Mouse (Mus musculus): ENCODE results near the gene Sh3gl3. TPM values are rescaled to one million over a fixed set of nuclear protein-coding genes. Genes with fewer than 3 reads are reported as not detected.

The Sh3gl3 gene
- polyA plus RNA-seq, 1 experiment: 0.13 TPM

GRCm38 (mm10) chr7:82274975-82275374 lies 101.3 kb downstream of the Sh3gl3 start:
- Histone ChIP-seq H3K4me1 (replicated peaks; ENCODE audit: control insufficient read depth, insufficient read depth, low read length) (no peaks in the 10 kb centered on the region), H3K27ac (ENCODE audit: control insufficient read depth, insufficient read depth, low read length) (no peak overlapping the region), H3K27me3 (ENCODE audit: control insufficient read depth, insufficient read depth, low read length) (no peaks in the 10 kb centered on the region), H3K36me3 (ENCODE audit: control insufficient read depth, insufficient read depth, low read length) (no peaks in the 10 kb centered on the region), H3K4me3 (ENCODE audit: control insufficient read depth, insufficient read depth, low read length) (no peak overlapping the region)
- no peak for DNase-seq
- TF ChIP-seq CTCF (IDR thresholded peaks at IDR 0.05; ENCODE audit: borderline replicate concordance, control insufficient read depth, extremely low read depth, insufficient read depth, low read length, poor library complexity): no peak
- no peak for TF ChIP-seq POLR2A (IDR thresholded peaks at IDR 0.05; ENCODE audit: control insufficient read depth, extremely low read depth, insufficient read depth, low read length, poor library complexity)
- WGBS: 92% methylated on average over 5 of the region's 5 CpGs

- TF ChIP-seq CTCF (IDR thresholded peaks at IDR 0.05; ENCODE audit: borderline replicate concordance, control insufficient read depth, extremely low read depth, insufficient read depth, low read length, poor library complexity): no peak
These were observed 102.0 kb downstream of the Sh3gl3 start for GRCm38 (mm10) chr7:82275529-82276204.

DNA sequence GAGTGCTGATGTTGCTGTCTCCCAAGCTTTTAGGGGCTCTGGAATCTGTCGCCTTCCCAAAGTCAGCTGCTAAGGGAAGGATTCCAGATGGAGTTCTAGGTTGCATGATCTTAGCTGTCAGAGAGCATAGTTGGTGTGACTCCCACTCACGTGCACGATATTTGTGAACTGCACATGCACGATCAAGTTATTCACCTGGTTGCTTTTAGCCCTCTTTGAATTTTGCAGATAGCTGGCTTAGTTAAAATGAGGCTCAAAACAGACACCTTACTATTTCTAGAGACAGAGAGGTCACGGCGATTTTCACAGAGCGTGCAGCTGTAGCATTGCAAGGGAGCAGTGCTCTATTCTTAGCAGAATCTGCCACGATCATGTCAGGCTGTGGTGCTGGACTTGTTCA lies 108.4 kb downstream of the Sh3gl3 start:
- no peaks in the 10 kb centered on the region for H3K27me3 ChIP-seq (ENCODE audit: control insufficient read depth, insufficient read depth, low read length)
- 94% methylated on average over 8 of the region's 8 CpGs for WGBS
- no peak for DNase-seq
- no peaks in the 10 kb centered on the region for H3K36me3 ChIP-seq (ENCODE audit: control insufficient read depth, insufficient read depth, low read length)
- TF ChIP-seq CTCF (IDR thresholded peaks at IDR 0.05; ENCODE audit: borderline replicate concordance, control insufficient read depth, extremely low read depth, insufficient read depth, low read length, poor library complexity) (no peak), POLR2A (IDR thresholded peaks at IDR 0.05; ENCODE audit: control insufficient read depth, extremely low read depth, insufficient read depth, low read length, poor library complexity) (no peak)
- H3K4me1 ChIP-seq (replicated peaks; ENCODE audit: control insufficient read depth, insufficient read depth, low read length): no peaks in the 10 kb centered on the region
- H3K4me3 ChIP-seq (ENCODE audit: control insufficient read depth, insufficient read depth, low read length): no peak overlapping the region
- no peak overlapping the region for H3K27ac ChIP-seq (ENCODE audit: control insufficient read depth, insufficient read depth, low read length)

More at GRCm38 (mm10) chr7:82275529-82276204, 102.0 kb downstream of the Sh3gl3 start:
- WGBS: 88% methylated on average over 18 of the region's 18 CpGs
- Histone ChIP-seq H3K27ac (ENCODE audit: control insufficient read depth, insufficient read depth, low read length) (no peak overlapping the region), H3K27me3 (ENCODE audit: control insufficient read depth, insufficient read depth, low read length) (no peaks in the 10 kb centered on the region), H3K4me1 (replicated peaks; ENCODE audit: control insufficient read depth, insufficient read depth, low read length) (no peaks in the 10 kb centered on the region), H3K4me3 (ENCODE audit: control insufficient read depth, insufficient read depth, low read length) (no peak overlapping the region), H3K36me3 (ENCODE audit: control insufficient read depth, insufficient read depth, low read length) (no peaks in the 10 kb centered on the region)
- no peak for DNase-seq

GRCm38 (mm10) chr7:82282464-82282863 lies 108.8 kb downstream of the Sh3gl3 start:
- no peak for DNase-seq
- TF ChIP-seq POLR2A (IDR thresholded peaks at IDR 0.05; ENCODE audit: control insufficient read depth, extremely low read depth, insufficient read depth, low read length, poor library complexity) (no peak), CTCF (IDR thresholded peaks at IDR 0.05; ENCODE audit: borderline replicate concordance, control insufficient read depth, extremely low read depth, insufficient read depth, low read length, poor library complexity) (no peak)
- Histone ChIP-seq H3K4me3 (ENCODE audit: control insufficient read depth, insufficient read depth, low read length) (no peak overlapping the region), H3K27ac (ENCODE audit: control insufficient read depth, insufficient read depth, low read length) (no peak overlapping the region), H3K27me3 (ENCODE audit: control insufficient read depth, insufficient read depth, low read length) (no peaks in the 10 kb centered on the region), H3K36me3 (ENCODE audit: control insufficient read depth, insufficient read depth, low read length) (no peaks in the 10 kb centered on the region), H3K4me1 (replicated peaks; ENCODE audit: control insufficient read depth, insufficient read depth, low read length) (no peaks in the 10 kb centered on the region)
- 90% methylated on average over 13 of the region's 13 CpGs for WGBS

DNA sequence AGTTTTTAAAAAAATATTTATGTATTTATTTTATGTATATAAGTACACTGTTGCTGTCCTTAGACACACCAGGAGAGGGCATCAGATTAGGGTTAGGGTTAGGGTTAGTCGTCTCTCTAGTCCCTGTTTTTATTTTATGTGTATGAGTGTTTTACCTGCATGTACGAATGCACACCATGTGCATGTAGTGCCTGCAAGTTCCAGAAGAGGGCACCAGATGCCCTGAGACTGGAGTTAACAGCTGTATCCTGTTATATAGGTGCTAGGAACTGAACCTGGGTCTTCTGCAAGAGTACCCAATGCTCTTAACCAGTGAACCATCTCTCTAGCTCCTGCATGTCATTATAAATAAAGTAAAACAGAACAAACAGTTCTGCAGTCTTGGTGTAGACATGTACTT lies 113.6 kb downstream of the Sh3gl3 start:
- Histone ChIP-seq H3K4me1 (replicated peaks; ENCODE audit: control insufficient read depth, insufficient read depth, low read length) (no peaks in the 10 kb centered on the region), H3K36me3 (ENCODE audit: control insufficient read depth, insufficient read depth, low read length) (no peaks in the 10 kb centered on the region), H3K4me3 (ENCODE audit: control insufficient read depth, insufficient read depth, low read length) (no peak overlapping the region), H3K27ac (ENCODE audit: control insufficient read depth, insufficient read depth, low read length) (no peak overlapping the region), H3K27me3 (ENCODE audit: control insufficient read depth, insufficient read depth, low read length) (no peaks in the 10 kb centered on the region)
- 93% methylated on average over 2 of the region's 2 CpGs for WGBS
- no peak for TF ChIP-seq POLR2A (IDR thresholded peaks at IDR 0.05; ENCODE audit: control insufficient read depth, extremely low read depth, insufficient read depth, low read length, poor library complexity)
- TF ChIP-seq CTCF (IDR thresholded peaks at IDR 0.05; ENCODE audit: borderline replicate concordance, control insufficient read depth, extremely low read depth, insufficient read depth, low read length, poor library complexity): no peak
- DNase-seq: no peak

- no peak for DNase-seq
- TF ChIP-seq POLR2A (IDR thresholded peaks at IDR 0.05; ENCODE audit: control insufficient read depth, extremely low read depth, insufficient read depth, low read length, poor library complexity) (no peak), CTCF (IDR thresholded peaks at IDR 0.05; ENCODE audit: borderline replicate concordance, control insufficient read depth, extremely low read depth, insufficient read depth, low read length, poor library complexity) (no peak)
- H3K4me3 ChIP-seq (ENCODE audit: control insufficient read depth, insufficient read depth, low read length): no peak overlapping the region
- H3K27ac ChIP-seq (ENCODE audit: control insufficient read depth, insufficient read depth, low read length): no peak overlapping the region
- H3K27me3 ChIP-seq (ENCODE audit: control insufficient read depth, insufficient read depth, low read length): no peaks in the 10 kb centered on the region
- no peaks in the 10 kb centered on the region for H3K4me1 ChIP-seq (replicated peaks; ENCODE audit: control insufficient read depth, insufficient read depth, low read length)
- no peaks in the 10 kb centered on the region for H3K36me3 ChIP-seq (ENCODE audit: control insufficient read depth, insufficient read depth, low read length)
- 28% methylated on average over 7 of the region's 7 CpGs for WGBS
These were observed 119.8 kb downstream of the Sh3gl3 start for GRCm38 (mm10) chr7:82293441-82293840.

DNA sequence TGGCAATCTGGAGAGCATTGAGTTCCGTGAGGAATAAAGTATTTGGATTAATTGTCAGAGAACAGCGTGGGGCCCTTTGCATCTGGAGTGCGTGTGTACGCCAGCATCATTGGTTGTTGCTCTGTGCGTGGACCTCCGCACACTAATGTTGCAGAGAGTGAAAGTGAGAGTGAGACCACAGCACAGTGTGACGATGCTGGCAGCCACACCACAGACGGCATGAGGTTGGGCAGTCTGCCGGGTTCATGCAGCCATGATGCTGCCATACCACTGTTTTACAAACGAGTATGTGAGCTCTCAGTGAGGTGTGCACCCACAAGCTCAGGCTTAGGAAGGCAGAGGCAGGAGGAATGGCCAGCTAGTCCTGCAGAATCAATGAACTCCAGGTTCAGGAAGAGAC lies 120.4 kb downstream of the Sh3gl3 start:
- TF ChIP-seq CTCF (IDR thresholded peaks at IDR 0.05; ENCODE audit: borderline replicate concordance, control insufficient read depth, extremely low read depth, insufficient read depth, low read length, poor library complexity) (no peak), POLR2A (IDR thresholded peaks at IDR 0.05; ENCODE audit: control insufficient read depth, extremely low read depth, insufficient read depth, low read length, poor library complexity) (no peak)
- WGBS: 62% methylated on average over 10 of the region's 10 CpGs
- H3K4me1 ChIP-seq (replicated peaks; ENCODE audit: control insufficient read depth, insufficient read depth, low read length): no peaks in the 10 kb centered on the region
- no peaks in the 10 kb centered on the region for H3K36me3 ChIP-seq (ENCODE audit: control insufficient read depth, insufficient read depth, low read length)
- DNase-seq: no peak
- H3K27me3 ChIP-seq (ENCODE audit: control insufficient read depth, insufficient read depth, low read length): no peaks in the 10 kb centered on the region
- no peak overlapping the region for H3K27ac ChIP-seq (ENCODE audit: control insufficient read depth, insufficient read depth, low read length)
- no peak overlapping the region for H3K4me3 ChIP-seq (ENCODE audit: control insufficient read depth, insufficient read depth, low read length)

Data from thymus, adult 2 months (tissue).